Mouse (Mus musculus) limb, embryonic 12.5 days (tissue): ENCODE data around the gene Adm2. TPM values are rescaled to one million over a fixed set of nuclear protein-coding genes. Genes with fewer than 3 reads are reported as not detected.

Experiments
- ATAC-seq: fragments of 200-750 bp; cut with Nextera tagmentation; 2 replicates; pipeline ENCODE4 v1.8.0; 2017; ENCODE audit warnings: low read depth, moderate TSS enrichment; ENCODE audit not compliant: insufficient number of reproducible peaks, insufficient read depth, low FRiP score, low TSS enrichment
- H3K27ac ChIP-seq: fragments of 300-500 bp; sonication (generic); 2 replicates; pipeline ENCODE4 v1.5.1; 2016; ENCODE audit warnings: mild to moderate bottlenecking, moderate library complexity
- H3K27me3 ChIP-seq: fragments of 300-500 bp; sonication (generic); 2 replicates; pipeline ENCODE4 v1.6.1; 2016; ENCODE audit warnings: mild to moderate bottlenecking, moderate library complexity
- H3K36me3 ChIP-seq: fragments of 300-500 bp; sonication (generic); 2 replicates; pipeline ENCODE4 v1.6.1; 2016; ENCODE audit warnings: mild to moderate bottlenecking, moderate library complexity
- H3K4me1 ChIP-seq: fragments of 300-500 bp; sonication (generic); replicated peaks from 2 replicates; pipeline ENCODE4 v1.6.1; 2016
- H3K4me2 ChIP-seq: fragments of 300-500 bp; sonication (generic); 2 replicates; pipeline ENCODE4 v1.6.1; 2016; ENCODE audit warnings: mild to moderate bottlenecking, moderate library complexity
- H3K4me3 ChIP-seq: fragments of 300-500 bp; sonication (generic); replicated peaks from 2 replicates; pipeline ENCODE4 v1.5.1; 2016; ENCODE audit warnings: mild to moderate bottlenecking
- H3K9ac ChIP-seq: fragments of 300-500 bp; sonication (generic); replicated peaks from 2 replicates; pipeline ENCODE4 v1.6.1; 2016; ENCODE audit warnings: mild to moderate bottlenecking, moderate library complexity
- H3K9me3 ChIP-seq: fragments of 300-500 bp; sonication (generic); 2 replicates; pipeline ENCODE4 v1.6.1; 2016; ENCODE audit warnings: mild to moderate bottlenecking, moderate library complexity
- WGBS: fragments of 180-500 bp; shearing (Covaris S2); methylation state at CpG from one replicate; pipeline ENCODE4 v1.1.7; 2016; 5-methylcytosine and 5-hydroxymethylcytosine counted together
- polyA plus RNA-seq: library from polyadenylated mRNA; unstranded; fragments of >200 nt; fragmentation: Nextera tagmentation; extraction: Ambion mirVana; gene quantifications from 2 replicates; pipeline ENCODE4 v1.2.1, GENCODE M21; 2016

Gene Adm2
- polyA plus RNA-seq = 0.16 and 0.17 TPM in 2 replicates

GRCm38 (mm10) chr15:89322670-89323522, at the start of gene Adm2:
Adm2 (plus strand) TSS chr15:89322720.
- Histone ChIP-seq H3K27me3 (peaks cover 32% of the 10 kb centered on the region), H3K9ac (0 out of 2 replicates have a peak within 1 kb of the TSS, but pooled peaks have one; percentile 23), H3K9me3 (no peaks in the 10 kb centered on the region), H3K27ac (no peak within 1 kb of the TSS), H3K4me3 (peak within 1 kb of the TSS; percentile 19), H3K36me3 (no peaks in the 10 kb centered on the region), H3K4me1 (peaks cover 9% of the 10 kb centered on the region), H3K4me2 (peak within 1 kb of the TSS; percentile 47)
- no peak for ATAC-seq
- 6% methylated on average over 26 of the region's 26 CpGs for WGBS

- H3K27ac ChIP-seq = no peak overlapping the region
- no peaks in the 10 kb centered on the region for H3K9me3 ChIP-seq
- ATAC-seq = no peak
- H3K4me2 ChIP-seq = no peak overlapping the region
- WGBS = 80% methylated on average over 3 of the region's 3 CpGs
- no peaks in the 10 kb centered on the region for H3K4me1 ChIP-seq
- H3K4me3 ChIP-seq = no peak overlapping the region
- peaks cover 78% of the 10 kb centered on the region for H3K36me3 ChIP-seq
- no peaks in the 10 kb centered on the region for H3K27me3 ChIP-seq
- H3K9ac ChIP-seq = no peak overlapping the region
Measured at GRCm38 (mm10) chr15:89275497-89275896, 47.0 kb upstream of the Adm2 start.

GRCm38 (mm10) chr15:89277366-89277765, 45.2 kb upstream of the Adm2 start:
- H3K4me2 ChIP-seq = no peak overlapping the region
- H3K9me3 ChIP-seq = no peaks in the 10 kb centered on the region
- peaks cover 85% of the 10 kb centered on the region for H3K36me3 ChIP-seq
- ATAC-seq = no peak
- no peak overlapping the region for H3K4me3 ChIP-seq
- H3K4me1 ChIP-seq = no peaks in the 10 kb centered on the region
- WGBS = 92% methylated on average over 4 of the region's 4 CpGs
- H3K27ac ChIP-seq = no peak overlapping the region
- H3K27me3 ChIP-seq = no peaks in the 10 kb centered on the region
- H3K9ac ChIP-seq = no peak overlapping the region

GRCm38 (mm10) chr15:89282546-89282945, 40.0 kb upstream of the Adm2 start:
- Histone ChIP-seq H3K4me1 (no peaks in the 10 kb centered on the region), H3K27me3 (no peaks in the 10 kb centered on the region), H3K27ac (no peak overlapping the region), H3K9me3 (no peaks in the 10 kb centered on the region), H3K9ac (no peak overlapping the region), H3K4me3 (no peak overlapping the region), H3K4me2 (no peak overlapping the region), H3K36me3 (peaks cover 91% of the 10 kb centered on the region)
- WGBS = 87% methylated on average over 6 of the region's 6 CpGs
- ATAC-seq = no peak

- H3K9me3 ChIP-seq = no peaks in the 10 kb centered on the region
- H3K27me3 ChIP-seq = no peaks in the 10 kb centered on the region
- WGBS = 93% methylated on average over 2 of the region's 2 CpGs
- no peak overlapping the region for H3K4me2 ChIP-seq
- no peak overlapping the region for H3K9ac ChIP-seq
- ATAC-seq = no peak
- H3K4me3 ChIP-seq = no peak overlapping the region
- no peak overlapping the region for H3K27ac ChIP-seq
- H3K4me1 ChIP-seq = no peaks in the 10 kb centered on the region
- H3K36me3 ChIP-seq = peaks cover 94% of the 10 kb centered on the region
Measured at GRCm38 (mm10) chr15:89284094-89284493, 38.4 kb upstream of the Adm2 start.

- no peaks in the 10 kb centered on the region for H3K4me1 ChIP-seq
- no peak for ATAC-seq
- no peak overlapping the region for H3K4me2 ChIP-seq
- peaks cover 94% of the 10 kb centered on the region for H3K36me3 ChIP-seq
- H3K27ac ChIP-seq = no peak overlapping the region
- H3K9me3 ChIP-seq = no peaks in the 10 kb centered on the region
- H3K4me3 ChIP-seq = no peak overlapping the region
- H3K27me3 ChIP-seq = no peaks in the 10 kb centered on the region
- H3K9ac ChIP-seq = no peak overlapping the region
Measured at GRCm38 (mm10) chr15:89285004-89285403, 37.5 kb upstream of the Adm2 start.

- Histone ChIP-seq H3K4me3 (no peak overlapping the region), H3K27ac (no peak overlapping the region), H3K9ac (no peak overlapping the region), H3K4me1 (no peaks in the 10 kb centered on the region), H3K9me3 (no peaks in the 10 kb centered on the region), H3K4me2 (no peak overlapping the region), H3K27me3 (no peaks in the 10 kb centered on the region), H3K36me3 (peaks cover 94% of the 10 kb centered on the region)
- 93% methylated on average over 5 of the region's 5 CpGs for WGBS
- no peak for ATAC-seq
Measured at GRCm38 (mm10) chr15:89285478-89285877, 37.0 kb upstream of the Adm2 start.

- WGBS = 81% methylated on average over 7 of the region's 7 CpGs
- H3K27me3 ChIP-seq = no peaks in the 10 kb centered on the region
- no peaks in the 10 kb centered on the region for H3K9me3 ChIP-seq
- no peaks in the 10 kb centered on the region for H3K4me1 ChIP-seq
- H3K9ac ChIP-seq = no peak overlapping the region
- peaks cover 94% of the 10 kb centered on the region for H3K36me3 ChIP-seq
- ATAC-seq = no peak
- no peak overlapping the region for H3K4me2 ChIP-seq
- no peak overlapping the region for H3K4me3 ChIP-seq
- no peak overlapping the region for H3K27ac ChIP-seq
Measured at GRCm38 (mm10) chr15:89286114-89286513, 36.4 kb upstream of the Adm2 start.

- Histone ChIP-seq H3K27ac (no peak overlapping the region), H3K9me3 (no peaks in the 10 kb centered on the region), H3K9ac (no peak overlapping the region), H3K4me3 (no peak overlapping the region), H3K4me1 (no peaks in the 10 kb centered on the region), H3K4me2 (no peak overlapping the region), H3K27me3 (no peaks in the 10 kb centered on the region), H3K36me3 (peaks cover 94% of the 10 kb centered on the region)
- 93% methylated on average over 5 of the region's 5 CpGs for WGBS
- no peak for ATAC-seq
Measured at GRCm38 (mm10) chr15:89286582-89286981, 35.9 kb upstream of the Adm2 start.

GRCm38 (mm10) chr15:89288227-89288767, 34.2 kb upstream of the Adm2 start:
- H3K27ac ChIP-seq = no peak overlapping the region
- no peak overlapping the region for H3K4me2 ChIP-seq
- H3K4me1 ChIP-seq = no peaks in the 10 kb centered on the region
- H3K9me3 ChIP-seq = no peaks in the 10 kb centered on the region
- peaks cover 94% of the 10 kb centered on the region for H3K36me3 ChIP-seq
- no peak overlapping the region for H3K9ac ChIP-seq
- H3K4me3 ChIP-seq = no peak overlapping the region
- peak; percentile 53; the same call in 1 of the 2 replicates for ATAC-seq
- WGBS = 87% methylated on average over 23 of the region's 23 CpGs
- no peaks in the 10 kb centered on the region for H3K27me3 ChIP-seq

GRCm38 (mm10) chr15:89289455-89289854, 33.1 kb upstream of the Adm2 start:
- WGBS = 93% methylated on average over 11 of the region's 11 CpGs
- Histone ChIP-seq H3K36me3 (peaks cover 94% of the 10 kb centered on the region), H3K4me1 (no peaks in the 10 kb centered on the region), H3K27me3 (no peaks in the 10 kb centered on the region), H3K9ac (no peak overlapping the region), H3K27ac (no peak overlapping the region), H3K4me3 (no peak overlapping the region), H3K9me3 (no peaks in the 10 kb centered on the region), H3K4me2 (no peak overlapping the region)
- ATAC-seq = no peak
